Mouse (Mus musculus): ENCODE data around the gene Il31ra.

DNA sequence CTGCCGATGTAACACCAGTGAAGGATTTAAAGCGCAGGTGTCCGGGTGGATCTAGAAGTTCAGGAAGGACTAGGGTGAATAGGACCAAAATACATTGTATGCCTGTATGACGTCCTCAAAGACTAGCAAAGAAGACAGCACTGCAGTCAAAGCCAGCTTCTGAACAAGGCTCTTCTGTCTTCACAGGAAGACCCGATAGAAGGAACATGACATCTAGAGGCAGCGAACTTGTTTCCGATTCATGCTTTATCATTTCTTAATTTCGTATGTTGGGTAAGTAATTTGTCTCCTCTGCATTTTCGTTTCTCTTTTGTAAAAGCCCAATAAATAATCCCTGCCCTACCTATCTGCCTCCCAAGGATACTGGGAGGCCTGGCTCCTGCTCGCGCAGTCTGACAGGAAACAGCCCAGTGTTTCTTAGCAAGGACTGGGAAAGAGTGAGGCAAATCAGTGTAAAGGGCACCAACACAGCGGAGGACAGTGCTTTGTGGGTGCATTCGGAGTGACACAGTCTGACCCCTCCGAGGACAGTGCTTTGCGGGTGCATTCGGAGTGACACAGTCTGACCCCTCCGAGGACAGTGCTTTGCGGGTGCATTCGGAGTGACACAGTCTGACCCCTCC is 121.6 kb downstream of the Il31ra start:
- TF ChIP-seq CTCF (IDR thresholded peaks at IDR 0.05; ENCODE audit: low read depth) (no peak), EP300 (IDR thresholded peaks at IDR 0.05; ENCODE audit: low read depth) (no peak)

All from heart, postnatal 0 days (tissue).